Comparison of ENCODE assay signal across 8 mouse cellular contexts in the genomic region with DNA sequence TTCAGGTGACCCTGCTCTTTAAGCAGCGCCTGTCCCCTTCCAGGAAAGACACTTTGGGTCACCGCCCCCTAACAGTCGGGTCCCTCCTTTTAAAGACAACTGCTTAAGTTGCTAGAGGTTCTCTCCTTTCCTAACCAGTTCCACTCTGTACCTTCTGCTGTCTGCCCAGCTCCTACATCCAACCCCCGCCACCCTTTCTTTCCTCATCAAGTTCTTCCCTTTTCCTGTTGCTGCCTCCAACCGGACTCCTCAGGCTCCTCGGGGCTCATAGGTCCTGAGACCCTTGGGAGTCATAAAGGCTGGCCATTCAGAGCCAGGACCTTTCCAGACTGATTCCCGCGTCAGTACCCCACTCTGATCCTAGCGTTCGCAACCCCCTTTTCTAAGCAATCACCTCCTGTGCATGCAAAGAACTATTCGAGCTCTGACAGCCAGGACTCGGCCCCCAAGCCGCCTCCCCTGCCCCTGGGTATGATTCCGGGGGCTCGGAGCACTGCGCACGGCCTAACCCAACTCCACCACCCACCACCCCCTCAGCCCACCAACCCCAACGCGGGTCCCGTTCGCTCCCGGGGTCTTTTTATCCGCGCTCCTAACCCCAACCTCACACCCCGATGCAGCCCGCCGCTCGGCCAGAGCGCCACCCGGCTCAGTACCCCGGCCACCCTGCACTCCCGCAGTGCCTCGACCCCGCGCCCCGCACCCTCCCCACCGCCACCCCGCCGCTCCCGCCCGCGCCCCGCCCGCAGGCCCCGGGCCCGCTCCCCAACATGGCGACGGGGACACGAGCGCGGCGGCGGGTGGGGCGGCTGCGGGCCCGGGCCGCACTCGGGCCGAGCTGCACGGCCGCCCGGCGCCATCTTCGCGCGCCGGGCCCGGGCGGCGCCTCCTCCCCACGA. TPM values are rescaled to one million over a fixed set of nuclear protein-coding genes. Genes with fewer than 3 reads are reported as not detected.
DNase-seq lines count a peak whose midpoint lies in the region.

No protein-coding gene starts in this region.

- peak overlapping the region; percentile 97 for H3K27ac ChIP-seq in hindbrain, embryonic 10.5 days

- DNase-seq in R1 (ENCODE audit: low read depth, low spot score), result peak; percentile 58
- DNase-seq in cerebellum, adult 8-10 months, result peak; percentile 35
- peak; percentile 61 for DNase-seq in forelimb bud, embryonic 11.5 days (ENCODE audit: low read depth, low spot score)
- peak; percentile 48 for DNase-seq in hindbrain, embryonic 10.5 days (ENCODE audit: low spot score)
- peak; percentile 29 to 46 for DNase-seq in layer of hippocampus, postnatal 14 days (ENCODE audit: low spot score in 2 of 2)
- DNase-seq in lung, postnatal 4 days, result peak; percentile 55 to 56
- peak; percentile 19 for DNase-seq in right cerebral cortex, adult 18-20 months
- peak; percentile 38 to 39 for DNase-seq in urinary bladder, postnatal 36 days (ENCODE audit: low spot score in 2 of 2)

- no peaks in the 10 kb centered on the region for H3K36me3 ChIP-seq in hindbrain, embryonic 10.5 days

- H3K4me3 ChIP-seq in hindbrain, embryonic 10.5 days, result peak overlapping the region; percentile 91

- under 1% methylated on average over 65 of the region's 71 CpGs for WGBS in hindbrain, embryonic 10.5 days

- no peaks in the 10 kb centered on the region for H3K9me3 ChIP-seq in hindbrain, embryonic 10.5 days

- peaks cover 29% of the 10 kb centered on the region for H3K4me1 ChIP-seq in hindbrain, embryonic 10.5 days (replicated peaks)

- peaks cover 5% of the 10 kb centered on the region; the same call in 1 of the 2 replicates for H3K27me3 ChIP-seq in hindbrain, embryonic 10.5 days (ENCODE audit: insufficient read depth, poor library complexity, severe bottlenecking)

RNA-seq across cellular contexts. Expression of a gene that starts 0.8 kb away (rescaled TPM):
- polyA plus RNA-seq in hindbrain, embryonic 10.5 days (2016; fragmentation: Nextera tagmentation; extraction: Ambion mirVana), result 19.2 and 22.4 TPM in 2 replicates
- total RNA-seq in layer of hippocampus, postnatal 14 days (2021), result 10 to 100 TPM; 61.1 to 71.8 TPM

RNA-seq across cellular contexts. Expression of a gene that starts 44.8 kb away (rescaled TPM):
- 15.6 and 19.7 TPM in 2 replicates for polyA plus RNA-seq in hindbrain, embryonic 10.5 days (2016; fragmentation: Nextera tagmentation; extraction: Ambion mirVana)
- total RNA-seq in layer of hippocampus, postnatal 14 days (2021), result 10 to 100 TPM; 60.4 to 63.1 TPM

RNA-seq across cellular contexts. Expression of a gene that starts 45.1 kb away (rescaled TPM):
- 16.6 and 33.1 TPM in 2 replicates for polyA plus RNA-seq in hindbrain, embryonic 10.5 days (2016; fragmentation: Nextera tagmentation; extraction: Ambion mirVana)
- 100 to 1,000 TPM; 107 to 119 TPM for total RNA-seq in layer of hippocampus, postnatal 14 days (2021)

Comparison
In these comparisons a context has a peak if more than half of its experiments do, and no peak if none do; other contexts are left out.
1. Peak in every context shown above with its lines: DNase-seq, H3K4me3 ChIP-seq and H3K27ac ChIP-seq.